ENCODE assay signal across 10 mouse cellular contexts in genomic region chr6:115891497-115892061, GRCm38 (mm10). TPM values are rescaled to one million over a fixed set of nuclear protein-coding genes. Genes with fewer than 3 reads are reported as not detected.
DNase-seq lines count a peak whose midpoint lies in the region; ATAC-seq lines count a peak whose summit lies in the region.
"Had no signal": no experiment of that assay in that cellular context is flagged by ENCODE, and none has a peak within 500 bp of the region (broad histone marks: within the 10 kb centered on the region; RNA-seq: fewer than 3 reads in every experiment).

No protein-coding gene starts in this region.

- no peaks in the 10 kb centered on the region for H3K27me3 ChIP-seq in heart, embryonic 11.5 days (ENCODE audit: control insufficient read depth, insufficient read depth, low read length)
- 0 out of 2 replicates have a peak, but pooled peaks cover 4% of the 10 kb centered on the region for H3K27me3 ChIP-seq in midbrain, embryonic 12.5 days

- H3K4me3 ChIP-seq in heart, embryonic 11.5 days (ENCODE audit: low read depth, low read length), result no peak overlapping the region
- H3K4me3 ChIP-seq in midbrain, embryonic 12.5 days, result no peak overlapping the region

- peak; percentile 43 for DNase-seq in cerebellum, adult 11-12 months
- DNase-seq in cerebellum, adult 9-10 months, result no peak
- peak; percentile 63 to 82 for DNase-seq in cerebellum, postnatal 14 days
- DNase-seq in layer of hippocampus, adult 8-10 months (ENCODE audit: low spot score in 2 of 2), result peak; percentile 76 to 84
- DNase-seq in spleen, postnatal 14 days (ENCODE audit: low spot score in 2 of 2), result no peak

- no peak overlapping the region for H3K4me2 ChIP-seq in heart, embryonic 11.5 days
- H3K4me2 ChIP-seq in midbrain, embryonic 12.5 days (replicated peaks), result no peak overlapping the region

- H3K9me3 ChIP-seq in heart, embryonic 11.5 days (replicated peaks; ENCODE audit: control insufficient read depth, low read length), result no peaks in the 10 kb centered on the region; the same call in 1 of the 2 replicates
- H3K9me3 ChIP-seq in midbrain, embryonic 12.5 days, result peaks cover 4% of the 10 kb centered on the region; the same call in 1 of the 2 replicates

- no peak for ATAC-seq in heart, embryonic 11.5 days (replicated peaks; ENCODE audit: insufficient number of reproducible peaks, low FRiP score, low TSS enrichment)
- peak; percentile 72 for ATAC-seq in midbrain, embryonic 12.5 days (ENCODE audit: low FRiP score, low read depth)
- ATAC-seq in activated CD4-positive, CD25-positive, alpha-beta regulatory T cell, adult 4 months, result no peak

- 72% methylated on average over 8 of the region's 8 CpGs for WGBS in heart, embryonic 11.5 days (ENCODE audit: insufficient replicate concordance)
- 32% methylated on average over 8 of the region's 8 CpGs for WGBS in midbrain, embryonic 12.5 days

- peak overlapping the region; percentile 22; the same call in 1 of the 2 replicates for H3K27ac ChIP-seq in heart, embryonic 11.5 days (ENCODE audit: low read depth, low read length)
- 0 out of 2 replicates have a peak overlapping the region, but pooled peaks have one; percentile 2 for H3K27ac ChIP-seq in midbrain, embryonic 12.5 days (replicated peaks)
- H3K27ac ChIP-seq: liver, embryonic 14.5 days had no signal

- no peak overlapping the region for H3K9ac ChIP-seq in heart, embryonic 11.5 days (ENCODE audit: low read depth, low read length)
- no peak overlapping the region for H3K9ac ChIP-seq in midbrain, embryonic 12.5 days (replicated peaks)
- H3K9ac ChIP-seq: liver, embryonic 14.5 days had no signal

- H3K36me3 ChIP-seq in heart, embryonic 11.5 days (ENCODE audit: control insufficient read depth, insufficient read depth, low read length), result peaks cover 17% of the 10 kb centered on the region
- H3K36me3 ChIP-seq in midbrain, embryonic 12.5 days, result peaks cover 34% of the 10 kb centered on the region

- peaks cover 15% of the 10 kb centered on the region for H3K4me1 ChIP-seq in heart, embryonic 11.5 days (ENCODE audit: control insufficient read depth, insufficient read depth, low read length)
- peaks cover 17% of the 10 kb centered on the region for H3K4me1 ChIP-seq in midbrain, embryonic 12.5 days

RNA-seq across cellular contexts. Expression of gene Ift122, which starts 38.3 kb away (rescaled TPM):
- polyA plus RNA-seq in heart, embryonic 11.5 days (2014; fragmentation: Nextera tagmentation; extraction: Ambion mirVana), result 21.0 and 26.7 TPM in 2 replicates
- total RNA-seq in layer of hippocampus, adult 8-10 months (2022), result 10 to 100 TPM; 26.3 to 37.8 (median 30.0) TPM
- 27.7 and 28.9 TPM in 2 replicates for polyA plus RNA-seq in midbrain, embryonic 12.5 days (2016; fragmentation: Nextera tagmentation; extraction: Ambion mirVana)
- polyA plus RNA-seq in activated CD4-positive, CD25-positive, alpha-beta regulatory T cell, adult 4 months (2017; shearing (Covaris generic)), result 1 to 10 TPM; 2.3 to 2.7 TPM

RNA-seq across cellular contexts. Expression of gene Mbd4, which starts 38.4 kb away (rescaled TPM):
- polyA plus RNA-seq in heart, embryonic 11.5 days (2014; fragmentation: Nextera tagmentation; extraction: Ambion mirVana), result 12.5 and 14.6 TPM in 2 replicates
- 1 to 10 TPM; 5.7 to 7.3 (median 6.6) TPM for total RNA-seq in layer of hippocampus, adult 8-10 months (2022)
- polyA plus RNA-seq in midbrain, embryonic 12.5 days (2016; fragmentation: Nextera tagmentation; extraction: Ambion mirVana), result 23.2 and 24.4 TPM in 2 replicates
- 10 to 100 TPM in 1 of 2 experiments, 1 to 10 TPM in 1; 8.7 to 10.4 TPM for polyA plus RNA-seq in activated CD4-positive, CD25-positive, alpha-beta regulatory T cell, adult 4 months (2017; shearing (Covaris generic))

RNA-seq across cellular contexts. Expression of gene Rho, which starts 40.0 kb away (rescaled TPM):
- 0.04 and 0.16 TPM in 2 replicates for polyA plus RNA-seq in heart, embryonic 11.5 days (2014; fragmentation: Nextera tagmentation; extraction: Ambion mirVana)
- 1 to 10 TPM in 1 of 4 experiments, under 1 TPM in 3; 0.45 to 1.7 (median 0.72) TPM for total RNA-seq in layer of hippocampus, adult 8-10 months (2022)
- polyA plus RNA-seq in midbrain, embryonic 12.5 days (2016; fragmentation: Nextera tagmentation; extraction: Ambion mirVana), result 0.33 TPM in 1 of 2 replicates, not detected in the other
- polyA plus RNA-seq in activated CD4-positive, CD25-positive, alpha-beta regulatory T cell, adult 4 months (2017; shearing (Covaris generic)), result not detected

RNA-seq across cellular contexts. Expression of gene H1foo, which starts 53.2 kb away (rescaled TPM):
- not detected in 2 replicates for polyA plus RNA-seq in heart, embryonic 11.5 days (2014; fragmentation: Nextera tagmentation; extraction: Ambion mirVana)
- total RNA-seq in layer of hippocampus, adult 8-10 months (2022), result not detected
- polyA plus RNA-seq in midbrain, embryonic 12.5 days (2016; fragmentation: Nextera tagmentation; extraction: Ambion mirVana), result not detected in 2 replicates
- under 1 TPM in 1 of 2 experiments, not detected in 1; 0.52 TPM for polyA plus RNA-seq in activated CD4-positive, CD25-positive, alpha-beta regulatory T cell, adult 4 months (2017; shearing (Covaris generic))
- polyA plus RNA-seq: C2C12; liver, embryonic 14.5 days had no signal

RNA-seq across cellular contexts. Expression of gene Efcab12, which starts 53.4 kb away (rescaled TPM):
- polyA plus RNA-seq in heart, embryonic 11.5 days (2014; fragmentation: Nextera tagmentation; extraction: Ambion mirVana), result 0.50 and 0.63 TPM in 2 replicates
- 1 to 10 TPM; 4.3 to 5.7 (median 5.4) TPM for total RNA-seq in layer of hippocampus, adult 8-10 months (2022)
- polyA plus RNA-seq in midbrain, embryonic 12.5 days (2016; fragmentation: Nextera tagmentation; extraction: Ambion mirVana), result 2.1 TPM in 2 replicates
- polyA plus RNA-seq in activated CD4-positive, CD25-positive, alpha-beta regulatory T cell, adult 4 months (2017; shearing (Covaris generic)), result under 1 TPM; 0.19 to 0.24 TPM
- polyA plus RNA-seq: C2C12 had no signal

Comparison
In these comparisons a context has a peak if more than half of its experiments do, and no peak if none do; other contexts are left out.
1. DNase-seq: peak in cerebellum, adult 11-12 months (single experiment), cerebellum, postnatal 14 days (2 of 2) and layer of hippocampus, adult 8-10 months (2 of 2); none in cerebellum, adult 9-10 months (single experiment) and spleen, postnatal 14 days (0 of 2).